Mouse (Mus musculus) MEL (cell line): ENCODE measurements around the gene Macrod1. TPM values are rescaled to one million over a fixed set of nuclear protein-coding genes. Genes with fewer than 3 reads are reported as not detected.
A peak's percentile ranks its signal among the peaks of the same experiment; 100 is the strongest.

Experiments
- DNase-seq: peaks from one replicate; pipeline ENCODE4 v3.0.0; 2011; ENCODE audit warnings: low read depth, low spot score
- H3K27ac ChIP-seq: 2 replicates; pipeline ENCODE4 v1.5.1; 2012; ENCODE audit warnings: low read depth, mild to moderate bottlenecking, control low read depth, low read length, moderate library complexity; ENCODE audit not compliant: control insufficient read depth
- H3K27me3 ChIP-seq, 2 experiments: fragments of 150-350 bp in 1 of 2; sonication (generic) in 1 of 2; 2 replicates each; pipeline ENCODE4 v1.6.1; 2012; ENCODE audit warnings: low read length in 2 of 2, mild to moderate bottlenecking in 2 of 2, improper control_type of control experiment in 1 of 2, moderate library complexity in 1 of 2; ENCODE audit not compliant: insufficient read depth in 2 of 2, control insufficient read depth in 1 of 2
- H3K36me3 ChIP-seq, 2 experiments: 2 replicates each; pipeline ENCODE4 v1.6.1; 2012 to 2014; ENCODE audit warnings: low read length in 2 of 2, improper control_type of control experiment in 1 of 2, inconsistent platforms in 1 of 2, mild to moderate bottlenecking in 1 of 2; ENCODE audit not compliant: insufficient read depth in 2 of 2, control insufficient read depth in 1 of 2
- H3K4me1 ChIP-seq, 2 experiments: fragments of 150-350 bp in 1 of 2; sonication (generic) in 1 of 2; 2 replicates each; pipeline ENCODE4 v1.6.1; 2012; ENCODE audit warnings: low read length in 2 of 2, improper control_type of control experiment in 1 of 2, mild to moderate bottlenecking in 1 of 2; ENCODE audit not compliant: insufficient read depth in 2 of 2, control insufficient read depth in 1 of 2
- H3K4me3 ChIP-seq, 2 experiments: fragments of 150-350 bp in 1 of 2; sonication (generic) in 1 of 2; 2 replicates each; pipeline ENCODE4 v1.5.1; 2012; ENCODE audit warnings: low read depth in 2 of 2, low read length in 2 of 2, mild to moderate bottlenecking in 2 of 2, moderate library complexity in 2 of 2, control low read depth in 1 of 2, improper control_type of control experiment in 1 of 2; ENCODE audit not compliant: control insufficient read depth in 1 of 2, insufficient read depth in 1 of 2
- H3K79me2 ChIP-seq: 2 replicates; pipeline ENCODE4 v1.6.1; 2012; ENCODE audit warnings: mild to moderate bottlenecking, low read length, moderate library complexity; ENCODE audit not compliant: control insufficient read depth, poor library complexity, insufficient read depth
- H3K9ac ChIP-seq: 2 replicates; pipeline ENCODE4 v1.6.1; 2012; ENCODE audit warnings: low read depth, mild to moderate bottlenecking, control low read depth, low read length, moderate library complexity; ENCODE audit not compliant: control insufficient read depth, poor library complexity, severe bottlenecking
- H3K9me3 ChIP-seq: fragments of 150-350 bp; sonication (generic); replicated peaks from 2 replicates; pipeline ENCODE4 v1.6.1; 2012; ENCODE audit warnings: mild to moderate bottlenecking, low read length, improper control_type of control experiment, moderate library complexity; ENCODE audit not compliant: insufficient read depth
- CTCF ChIP-seq, 3 experiments: IDR thresholded peaks in 2 of 3; conservative IDR thresholded peaks in 1 of 3; 2 replicates each; pipeline ENCODE4 v1.5.1; 2011 to 2012; ENCODE audit warnings: low read length in 3 of 3, low read depth in 2 of 3, mild to moderate bottlenecking in 2 of 3, improper control_type of control experiment in 1 of 3, inconsistent platforms in 1 of 3, mixed read lengths in 1 of 3, moderate library complexity in 1 of 3; ENCODE audit not compliant: control insufficient read depth in 1 of 3, insufficient read depth in 1 of 3, poor library complexity in 1 of 3, severe bottlenecking in 1 of 3
- EP300 ChIP-seq, 2 experiments: IDR thresholded peaks; 2 replicates each; pipeline ENCODE4 v1.6.1; 2011; ENCODE audit warnings: improper control_type of control experiment in 2 of 2, low read length in 2 of 2, low read depth in 1 of 2, mild to moderate bottlenecking in 1 of 2
- ETS1 ChIP-seq: IDR thresholded peaks from 2 replicates; pipeline ENCODE4 v1.6.1; 2012; ENCODE audit warnings: low read depth, mild to moderate bottlenecking, inconsistent platforms, low read length, improper control_type of control experiment, moderate library complexity
- GATA1 ChIP-seq: IDR thresholded peaks from 2 replicates; pipeline ENCODE4 v1.6.1; 2011; ENCODE audit warnings: low read depth, low read length, improper control_type of control experiment
- HCFC1 ChIP-seq: IDR thresholded peaks from 2 replicates; pipeline ENCODE4 v1.6.1; 2012; ENCODE audit warnings: low read depth, mild to moderate bottlenecking, inconsistent platforms, low read length, improper control_type of control experiment, moderate library complexity
- KAT2A ChIP-seq: conservative IDR thresholded peaks from 2 replicates; pipeline ENCODE4 v1.6.1; 2012; ENCODE audit warnings: low read depth, low read length, improper control_type of control experiment, inconsistent platforms
- MEF2A ChIP-seq: IDR thresholded peaks from 2 replicates; pipeline ENCODE4 v1.6.1; 2014; ENCODE audit warnings: low read depth, mild to moderate bottlenecking, inconsistent platforms, low read length, improper control_type of control experiment; ENCODE audit not compliant: poor library complexity, insufficient replicate concordance, severe bottlenecking; ENCODE audit errors: extremely low read depth
- MYC ChIP-seq: IDR thresholded peaks from 2 replicates; pipeline ENCODE4 v1.6.1; 2011; ENCODE audit warnings: low read depth, mild to moderate bottlenecking, low read length, improper control_type of control experiment, moderate library complexity
- NRF1 ChIP-seq: IDR thresholded peaks from 2 replicates; pipeline ENCODE4 v1.6.1; 2014; ENCODE audit warnings: low read depth, mild to moderate bottlenecking, inconsistent platforms, low read length, improper control_type of control experiment, moderate library complexity; ENCODE audit not compliant: poor library complexity, insufficient read depth, severe bottlenecking
- POLR2A ChIP-seq, 2 experiments: IDR thresholded peaks; 2 replicates each; pipeline ENCODE4 v1.6.1; 2011 to 2012; ENCODE audit warnings: low read length in 2 of 2, mild to moderate bottlenecking in 2 of 2, control low read depth in 1 of 2, improper control_type of control experiment in 1 of 2, low read depth in 1 of 2, moderate library complexity in 1 of 2; ENCODE audit not compliant: control insufficient read depth in 1 of 2, insufficient read depth in 1 of 2, poor library complexity in 1 of 2
- POLR2AphosphoS2 ChIP-seq: IDR thresholded peaks from 2 replicates; pipeline ENCODE4 v1.6.1; 2011; ENCODE audit warnings: low read length, improper control_type of control experiment
- RCOR1 ChIP-seq: IDR thresholded peaks from 2 replicates; pipeline ENCODE4 v1.6.1; 2012; ENCODE audit warnings: low read depth, mild to moderate bottlenecking, inconsistent platforms, low read length, improper control_type of control experiment
- SMC3 ChIP-seq: IDR thresholded peaks from 2 replicates; pipeline ENCODE4 v1.6.1; 2011; ENCODE audit warnings: low read depth, low read length, improper control_type of control experiment
- TAL1 ChIP-seq: IDR thresholded peaks from 2 replicates; pipeline ENCODE4 v1.6.1; 2012; ENCODE audit warnings: mild to moderate bottlenecking, inconsistent platforms, low read length, moderate library complexity, mixed read lengths
- TCF12 ChIP-seq: IDR thresholded peaks from 2 replicates; pipeline ENCODE4 v1.6.1; 2014; ENCODE audit warnings: low read depth, mild to moderate bottlenecking, inconsistent platforms, low read length, improper control_type of control experiment, moderate library complexity
- USF1 ChIP-seq: IDR thresholded peaks from 2 replicates; pipeline ENCODE4 v1.6.1; 2014; ENCODE audit warnings: low read depth, mild to moderate bottlenecking, inconsistent platforms, low read length, improper control_type of control experiment, moderate library complexity
- ZMIZ1 ChIP-seq: IDR thresholded peaks from 2 replicates; pipeline ENCODE4 v1.6.1; 2012; ENCODE audit warnings: low read depth, mild to moderate bottlenecking, inconsistent platforms, low read length, improper control_type of control experiment, moderate library complexity
- ZNF384 ChIP-seq: IDR thresholded peaks from 2 replicates; pipeline ENCODE4 v1.6.1; 2012; ENCODE audit warnings: low read depth, mild to moderate bottlenecking, inconsistent platforms, low read length, improper control_type of control experiment
- polyA plus RNA-seq, 2 experiments: library from polyadenylated mRNA; stranded (reverse) in 1 of 2; unstranded in 1 of 2; fragments of >175 nt in 1 of 2; fragments of >200 nt in 1 of 2; gene quantifications; 2 replicates each; pipeline versions ENCODE4 v1.2.1 to v1.2.4; 2012; ENCODE audit warnings: low replicate concordance in 2 of 2, low read depth in 1 of 2; ENCODE audit not compliant: insufficient read length in 2 of 2, insufficient read depth in 1 of 2, missing spikeins in 1 of 2
- total RNA-seq: library from RNA; depleted of rRNA; stranded (reverse); fragments of 300-350 nt; gene quantifications from 2 replicates; pipeline ENCODE4 v1.2.3, GENCODE M21; 2012

Gene Macrod1
- total and polyA plus RNA-seq, 3 experiments: 4.5 to 15.7 TPM; not detected in 1

GRCm38 (mm10) chr19:7224253-7224652 is 167.6 kb downstream of the Macrod1 start:
- TF ChIP-seq POLR2A (IDR thresholded peaks at IDR 0.05; ENCODE audit: control insufficient read depth in 1 of 2, insufficient read depth in 1 of 2, low read depth in 1 of 2, low read length in 2 of 2, poor library complexity in 1 of 2) (peak in 1 of 2 experiments; percentile 9; a peak in 1 of 4 replicates), CTCF (IDR thresholded peaks at IDR 0.05 in 2 of 3, conservative IDR thresholded peaks at IDR 0.05 in 1 of 3; ENCODE audit: control insufficient read depth in 1 of 3, insufficient read depth in 1 of 3, low read depth in 2 of 3, low read length in 3 of 3, poor library complexity in 1 of 3, severe bottlenecking in 1 of 3) (no peak)
- H3K4me1 ChIP-seq: no peaks in the 10 kb centered on the region
- no peaks in the 10 kb centered on the region for H3K79me2 ChIP-seq
- H3K4me3 ChIP-seq: no peak overlapping the region
- H3K27ac ChIP-seq: no peak overlapping the region
- H3K9me3 ChIP-seq: no peaks in the 10 kb centered on the region
- no peak for DNase-seq
- no peaks in the 10 kb centered on the region for H3K27me3 ChIP-seq
- peaks cover 0 to 2% of the 10 kb centered on the region in 2 experiments; a peak in 1 of 4 replicates for H3K36me3 ChIP-seq
- H3K9ac ChIP-seq: no peak overlapping the region

- Histone ChIP-seq H3K4me1 (no peaks in the 10 kb centered on the region), H3K79me2 (no peaks in the 10 kb centered on the region), H3K36me3 (peaks cover 0 to 6% of the 10 kb centered on the region in 2 experiments; a peak in 1 of 4 replicates), H3K9ac (no peak overlapping the region), H3K27me3 (no peaks in the 10 kb centered on the region), H3K4me3 (no peak overlapping the region), H3K27ac (no peak overlapping the region), H3K9me3 (no peaks in the 10 kb centered on the region)
- DNase-seq: no peak
- TF ChIP-seq ZNF384 (no peak), GATA1 (no peak), TAL1 (no peak), POLR2A (IDR thresholded peaks at IDR 0.05; ENCODE audit: control insufficient read depth in 1 of 2, insufficient read depth in 1 of 2, low read depth in 1 of 2, low read length in 2 of 2, poor library complexity in 1 of 2) (no peak), HCFC1 (no peak), SMC3 (no peak), KAT2A (no peak), POLR2AphosphoS2 (no peak), RCOR1 (no peak), EP300 (IDR thresholded peaks at IDR 0.05; ENCODE audit: low read depth in 1 of 2, low read length in 2 of 2) (no peak), ZMIZ1 (no peak)
Measured at GRCm38 (mm10) chr19:7225096-7225690, 168.6 kb downstream of the Macrod1 start.

- Histone ChIP-seq H3K9me3 (no peaks in the 10 kb centered on the region), H3K4me1 (no peaks in the 10 kb centered on the region), H3K9ac (no peak overlapping the region), H3K27me3 (no peaks in the 10 kb centered on the region), H3K27ac (no peak overlapping the region), H3K36me3 (peaks cover 0 to 6% of the 10 kb centered on the region in 2 experiments; a peak in 1 of 4 replicates), H3K4me3 (no peak overlapping the region), H3K79me2 (no peaks in the 10 kb centered on the region)
- DNase-seq: peak; percentile 48
- TF ChIP-seq CTCF (IDR thresholded peaks at IDR 0.05 in 2 of 3, conservative IDR thresholded peaks at IDR 0.05 in 1 of 3; ENCODE audit: control insufficient read depth in 1 of 3, insufficient read depth in 1 of 3, low read depth in 2 of 3, low read length in 3 of 3, poor library complexity in 1 of 3, severe bottlenecking in 1 of 3): no peak
- no peak for TF ChIP-seq NRF1
- no peak for TF ChIP-seq MYC
- TF ChIP-seq TAL1: no peak
- TF ChIP-seq USF1: no peak
- TF ChIP-seq TCF12: no peak
- TF ChIP-seq MEF2A: no peak
- no peak for TF ChIP-seq ETS1
- no peak for TF ChIP-seq RCOR1
Measured at GRCm38 (mm10) chr19:7226511-7226914, 169.9 kb downstream of the Macrod1 start.
